Mouse (Mus musculus) embryo, embryonic 11.5 days (tissue): ENCODE data around the gene Best1.
A peak's percentile ranks its signal among the peaks of the same experiment; 100 is the strongest.

Source experiments
- DNase-seq: peaks from one replicate; pipeline ENCODE4 v3.0.0-alpha.2; 2012; ENCODE audit warnings: low read depth, low spot score

The Best1 gene

DNA sequence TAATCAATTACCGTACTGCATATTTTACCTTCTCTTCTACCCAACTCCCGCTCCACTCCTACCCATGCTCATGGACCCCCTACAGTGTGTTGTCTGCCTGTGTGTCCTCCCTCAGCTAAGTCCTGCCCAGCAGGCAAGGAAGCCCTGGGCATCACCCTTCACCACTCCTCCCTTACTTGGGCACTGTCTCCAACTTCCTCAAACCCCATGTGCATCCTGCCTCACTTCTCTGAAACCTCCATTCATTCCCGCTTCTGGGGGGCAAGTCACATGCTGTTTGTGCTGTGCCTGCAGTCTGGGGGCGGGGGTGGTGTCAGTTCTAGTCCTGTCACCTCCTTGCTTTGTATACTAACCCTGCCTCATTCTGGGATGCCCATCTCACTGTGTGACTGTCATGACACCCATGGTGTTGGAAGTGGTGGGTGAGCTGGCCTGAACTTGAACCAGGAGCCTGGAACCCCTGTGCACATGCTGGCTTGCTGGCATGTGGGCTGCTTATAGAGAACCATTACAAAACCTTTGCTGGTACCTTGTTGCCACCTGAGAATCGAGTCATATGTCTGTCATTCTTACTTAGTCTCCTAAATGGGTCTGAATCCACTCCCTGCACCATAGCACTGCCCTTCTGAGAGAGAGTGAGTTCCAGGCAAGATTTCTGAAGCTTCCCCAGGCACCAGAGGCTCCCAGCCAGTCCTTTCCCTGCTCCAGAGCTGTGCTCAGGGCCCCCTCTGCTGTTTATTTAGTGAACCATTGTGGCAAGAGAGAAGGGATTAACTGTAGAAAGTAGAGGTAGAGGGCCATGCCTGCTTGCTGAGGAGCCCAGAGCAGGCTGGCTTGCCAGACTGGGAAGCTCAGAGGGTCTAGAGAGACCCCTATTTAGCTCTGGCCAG, 21.2 kb upstream of the Best1 start:
- no peak for DNase-seq

- no peak for DNase-seq
Observed at GRCm38 (mm10) chr19:10021981-10022380, 20.5 kb upstream of the Best1 start.

DNA sequence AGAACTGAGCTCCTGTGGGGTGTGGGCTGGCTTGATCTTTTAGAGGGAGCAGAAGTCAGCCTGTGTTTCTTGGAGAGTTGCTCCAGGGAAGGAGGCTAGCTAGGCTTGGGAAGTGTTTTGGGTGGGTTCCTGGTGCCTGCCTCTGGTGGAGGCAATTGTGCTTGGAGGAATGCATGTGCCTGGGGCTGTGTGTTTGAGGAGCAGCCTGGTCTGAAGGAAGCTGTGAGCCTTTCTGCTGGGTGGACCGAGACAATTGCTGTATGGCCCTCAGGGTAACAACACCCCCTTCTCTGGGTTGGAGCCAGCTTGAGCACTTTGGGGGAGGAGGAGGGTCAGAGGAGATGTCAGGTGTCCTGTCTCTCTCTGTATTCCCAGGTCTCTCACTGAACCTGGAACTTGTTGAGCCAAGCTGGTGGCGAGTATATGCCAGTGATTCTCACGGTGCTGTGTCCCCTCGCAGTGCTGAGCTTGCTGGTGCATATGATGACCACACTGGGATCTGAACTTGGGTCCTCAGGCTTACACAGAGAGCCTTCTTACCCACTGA, 17.9 kb upstream of the Best1 start:
- DNase-seq: no peak

- no peak for DNase-seq
Observed at GRCm38 (mm10) chr19:10018527-10018818, 17.0 kb upstream of the Best1 start.

DNA sequence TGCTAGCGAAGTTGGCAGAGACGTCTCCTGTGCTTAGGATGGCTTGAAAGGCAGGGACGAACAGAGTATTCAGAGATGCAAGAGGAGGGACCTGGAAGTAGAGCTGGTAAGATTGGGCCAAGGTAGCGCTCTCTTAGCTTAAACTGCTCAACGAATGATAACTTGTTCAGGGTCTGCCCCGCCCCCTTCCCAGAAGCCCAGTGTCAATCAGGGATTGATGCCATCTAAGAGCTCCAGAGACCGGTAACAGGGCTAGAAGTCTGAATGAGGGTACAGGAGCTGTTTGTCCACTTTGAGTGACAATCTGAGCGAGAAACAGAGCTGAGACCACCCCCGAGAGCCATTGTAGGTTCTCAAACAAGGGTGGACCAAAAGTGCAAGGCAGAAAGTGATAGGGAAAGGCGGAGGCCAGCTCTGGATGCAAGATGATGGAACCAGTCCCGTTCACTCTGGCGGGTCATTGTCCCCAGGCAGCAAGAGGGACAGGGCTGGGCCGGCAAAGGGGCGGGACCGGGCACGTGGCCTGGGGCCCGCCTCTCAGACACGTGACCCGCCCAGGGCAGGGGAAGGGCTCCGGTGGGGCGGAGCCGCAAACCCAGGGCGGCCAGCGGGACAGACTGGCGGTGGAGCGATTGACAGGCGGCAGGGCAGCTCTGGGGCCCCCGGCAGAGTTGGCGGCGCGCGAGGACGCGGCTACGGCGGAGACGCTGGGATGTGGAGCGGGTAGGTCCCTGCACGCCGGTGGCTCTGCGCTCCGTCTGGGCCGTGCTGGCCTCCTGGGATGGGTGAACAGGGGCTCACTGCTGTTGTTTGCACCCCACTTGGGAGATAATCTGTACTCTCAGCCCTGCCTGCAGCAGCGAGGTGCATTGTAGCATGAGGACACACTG, 16.4 kb upstream of the Best1 start:
- DNase-seq: no peak

DNA sequence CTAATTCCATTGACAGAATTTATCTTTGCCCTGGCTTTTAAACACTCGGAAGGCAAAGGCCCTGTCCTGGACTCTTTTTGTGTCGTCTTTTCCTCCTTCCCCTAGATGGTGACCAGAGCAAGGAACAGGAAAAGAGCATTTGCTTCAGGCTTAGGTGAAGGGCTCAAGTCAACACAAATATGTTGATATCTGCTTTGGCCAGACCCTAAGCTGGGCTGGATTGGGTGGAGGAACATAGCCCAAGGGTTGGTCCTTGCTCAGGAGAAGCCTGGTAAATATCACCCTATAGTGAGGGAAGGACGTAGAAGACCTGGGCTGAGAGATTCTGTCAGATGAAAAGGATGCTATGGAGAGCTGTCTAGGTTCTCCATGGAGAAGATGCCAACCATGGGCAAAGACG, 14.7 kb upstream of the Best1 start:
- no peak for DNase-seq

- no peak for DNase-seq
Observed at GRCm38 (mm10) chr19:10015442-10015841, 14.0 kb upstream of the Best1 start.

DNA sequence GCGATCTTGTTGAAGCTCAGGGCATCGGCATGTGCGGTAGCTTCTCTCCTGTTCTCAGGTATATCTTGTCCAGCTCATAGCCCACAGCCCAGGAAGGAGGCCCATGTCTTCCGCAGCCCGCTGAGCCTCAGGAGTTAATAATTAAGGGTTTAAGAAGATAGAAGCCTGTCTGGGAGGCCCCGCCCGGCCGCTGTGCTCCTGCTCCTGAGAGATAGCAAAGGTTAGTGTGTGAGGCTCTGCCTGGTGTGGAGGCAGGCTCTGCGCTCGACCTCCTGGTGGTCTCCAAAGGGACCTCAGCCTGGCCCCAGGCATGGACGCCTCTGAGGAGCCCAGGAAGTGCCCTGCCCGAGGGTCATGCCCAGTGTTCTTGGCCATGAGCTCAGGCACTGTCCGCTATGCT, 13.4 kb upstream of the Best1 start:
- no peak for DNase-seq

DNA sequence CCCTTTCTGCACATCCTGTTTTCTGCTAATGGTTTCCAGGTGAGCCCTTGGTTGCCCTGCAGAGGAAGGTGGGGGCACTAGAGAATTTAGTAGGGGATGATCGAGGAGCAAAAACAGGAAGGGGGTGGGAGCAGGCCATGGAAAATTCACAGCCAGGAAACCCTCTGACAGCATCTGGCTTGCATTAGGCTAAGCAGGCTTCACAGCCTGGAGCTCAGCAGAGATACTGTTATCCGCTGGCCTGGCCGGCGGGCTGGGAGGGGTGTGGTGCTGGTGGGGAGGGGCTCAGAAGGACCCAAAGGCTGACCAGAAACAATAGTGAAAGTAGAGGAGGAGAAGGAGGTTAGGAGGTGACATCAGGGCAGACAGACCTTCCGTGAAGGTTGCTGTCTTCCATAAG, 12.5 kb upstream of the Best1 start:
- DNase-seq: no peak

DNA sequence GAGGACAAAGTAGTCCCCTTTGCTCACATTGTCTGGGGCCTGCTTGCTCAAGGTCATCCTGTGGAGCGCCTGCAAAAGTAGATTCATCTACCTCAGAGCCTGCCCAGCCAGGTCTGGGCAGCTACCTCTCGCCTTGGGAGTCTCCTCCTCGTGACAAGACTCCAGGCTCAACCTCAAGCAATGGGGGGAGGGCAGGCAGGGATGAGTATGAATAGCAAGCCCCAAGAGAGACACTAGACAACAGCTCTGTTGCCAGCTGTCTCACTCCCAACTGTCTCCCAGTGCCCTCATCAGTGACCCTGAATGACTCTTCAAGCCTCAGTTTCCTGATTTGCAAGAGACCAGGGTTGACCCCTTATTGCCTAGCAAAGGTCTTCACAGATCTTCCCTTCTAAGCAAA, 11.9 kb upstream of the Best1 start:
- no peak for DNase-seq

- no peak for DNase-seq
Observed at GRCm38 (mm10) chr19:10012827-10013278, 11.4 kb upstream of the Best1 start.

- no peak for DNase-seq
Observed at GRCm38 (mm10) chr19:10011408-10011807, 10.0 kb upstream of the Best1 start.

GRCm38 (mm10) chr19:10003696-10004095, 2.3 kb upstream of the Best1 start:
- no peak for DNase-seq

DNA sequence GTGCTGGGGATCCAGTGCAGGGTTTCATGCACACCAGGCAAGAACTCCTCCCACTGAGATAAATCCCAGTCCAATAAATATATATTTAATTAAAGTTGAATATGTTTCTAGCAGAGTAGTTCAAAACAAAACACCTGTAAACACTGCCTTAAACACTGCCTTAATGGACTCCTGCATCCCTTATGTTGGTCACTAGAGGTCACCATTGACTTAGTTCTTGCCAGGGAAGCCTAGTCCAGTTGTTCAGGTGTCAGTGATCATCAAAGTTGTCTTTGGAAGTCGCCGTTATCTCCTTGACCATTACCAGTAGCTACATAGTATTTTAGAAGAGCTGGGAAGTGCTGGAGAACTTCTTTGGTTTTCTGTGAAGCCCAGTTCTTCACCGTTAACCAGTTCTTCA, 1.1 kb downstream of the Best1 start:
- no peak for DNase-seq

DNA sequence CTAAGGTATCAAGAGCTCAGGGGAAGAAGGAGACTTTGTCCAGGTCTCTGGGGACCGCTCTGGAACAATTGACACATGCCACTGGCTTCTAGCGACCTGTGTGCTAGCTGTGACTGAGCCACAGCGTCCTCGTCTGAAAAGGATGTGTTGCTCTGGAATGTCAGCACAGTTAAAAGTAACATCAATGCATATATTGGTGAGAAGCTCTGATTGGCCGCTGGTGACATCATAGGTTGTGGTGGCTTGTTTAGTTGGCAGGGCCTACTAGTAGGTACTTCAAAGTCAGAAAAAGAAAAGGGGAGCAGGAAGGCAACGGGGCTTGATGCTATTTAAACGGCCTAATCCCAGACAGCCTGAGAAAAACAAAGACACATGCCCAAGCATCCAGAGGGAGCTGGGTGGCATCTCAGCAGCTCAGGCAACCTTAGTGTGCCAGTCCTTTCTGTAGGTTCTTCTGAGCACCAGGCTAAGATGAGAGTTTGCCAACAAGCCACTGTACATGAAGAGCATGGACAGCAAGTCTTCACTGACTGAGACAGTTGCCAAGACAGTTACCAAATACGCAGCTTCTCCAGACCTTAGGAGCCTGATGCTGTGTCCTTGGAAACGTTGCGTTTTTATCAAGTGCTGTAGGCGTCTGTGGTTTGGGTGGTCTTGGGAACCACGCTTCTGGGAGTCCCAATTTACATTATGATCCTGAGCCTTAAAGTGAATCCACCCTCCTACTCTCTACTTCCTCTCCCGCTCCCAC, 2.5 kb downstream of the Best1 start:
- DNase-seq: no peak

GRCm38 (mm10) chr19:9998063-9998416, 3.4 kb downstream of the Best1 start:
- no peak for DNase-seq

DNA sequence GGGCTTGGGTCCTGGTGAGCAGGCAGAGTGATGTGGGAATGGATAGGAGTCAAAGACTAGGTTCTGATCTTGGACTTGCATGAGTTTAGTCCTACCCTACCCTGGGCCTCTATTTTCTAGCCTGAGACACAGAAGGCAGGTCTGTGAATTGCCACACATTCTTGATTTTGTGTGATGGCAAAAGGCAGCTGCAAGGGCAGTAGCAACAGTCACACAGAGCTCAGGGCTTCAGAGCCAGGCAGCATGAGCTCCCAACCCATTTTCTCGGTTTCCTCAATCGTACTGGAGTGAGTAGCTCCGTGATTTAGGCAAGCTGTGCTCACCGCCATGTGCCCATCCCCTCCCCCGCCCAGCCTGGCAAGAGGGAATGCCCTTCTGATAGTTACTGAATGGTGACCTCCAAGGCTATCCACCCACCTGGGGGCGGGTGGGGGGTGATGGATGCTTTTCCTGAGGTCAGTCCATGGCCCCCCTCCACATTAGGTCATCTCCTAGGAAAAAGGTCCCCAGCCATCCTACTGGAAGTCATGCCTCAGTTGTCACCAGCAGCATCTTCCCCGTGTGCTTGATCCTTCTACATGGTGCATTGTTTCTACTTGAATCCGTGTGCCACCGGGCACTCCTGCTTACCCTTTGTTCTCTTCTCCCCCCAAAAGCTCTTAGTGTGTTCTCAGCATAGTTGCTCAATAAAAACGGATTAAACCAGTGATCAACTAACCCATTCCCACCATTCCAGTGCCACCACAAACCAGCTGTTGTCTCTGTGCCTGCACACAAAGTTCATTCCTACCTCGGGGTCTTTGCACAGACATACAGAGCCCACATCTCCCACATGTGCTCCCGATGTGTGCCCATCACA, 4.0 kb downstream of the Best1 start:
- no peak for DNase-seq

GRCm38 (mm10) chr19:9993036-9993656, 8.3 kb downstream of the Best1 start:
- peak; percentile 83 for DNase-seq

- DNase-seq: no peak
Observed at GRCm38 (mm10) chr19:9992011-9992958, 9.1 kb downstream of the Best1 start.
